Mouse (Mus musculus) kidney, adult 18-20 months (tissue): ENCODE data around the gene Gucy2c.

Source experiments
- DNase-seq: peaks from one replicate; pipeline ENCODE4 v3.0.0; 2021

Gucy2c gene

DNA sequence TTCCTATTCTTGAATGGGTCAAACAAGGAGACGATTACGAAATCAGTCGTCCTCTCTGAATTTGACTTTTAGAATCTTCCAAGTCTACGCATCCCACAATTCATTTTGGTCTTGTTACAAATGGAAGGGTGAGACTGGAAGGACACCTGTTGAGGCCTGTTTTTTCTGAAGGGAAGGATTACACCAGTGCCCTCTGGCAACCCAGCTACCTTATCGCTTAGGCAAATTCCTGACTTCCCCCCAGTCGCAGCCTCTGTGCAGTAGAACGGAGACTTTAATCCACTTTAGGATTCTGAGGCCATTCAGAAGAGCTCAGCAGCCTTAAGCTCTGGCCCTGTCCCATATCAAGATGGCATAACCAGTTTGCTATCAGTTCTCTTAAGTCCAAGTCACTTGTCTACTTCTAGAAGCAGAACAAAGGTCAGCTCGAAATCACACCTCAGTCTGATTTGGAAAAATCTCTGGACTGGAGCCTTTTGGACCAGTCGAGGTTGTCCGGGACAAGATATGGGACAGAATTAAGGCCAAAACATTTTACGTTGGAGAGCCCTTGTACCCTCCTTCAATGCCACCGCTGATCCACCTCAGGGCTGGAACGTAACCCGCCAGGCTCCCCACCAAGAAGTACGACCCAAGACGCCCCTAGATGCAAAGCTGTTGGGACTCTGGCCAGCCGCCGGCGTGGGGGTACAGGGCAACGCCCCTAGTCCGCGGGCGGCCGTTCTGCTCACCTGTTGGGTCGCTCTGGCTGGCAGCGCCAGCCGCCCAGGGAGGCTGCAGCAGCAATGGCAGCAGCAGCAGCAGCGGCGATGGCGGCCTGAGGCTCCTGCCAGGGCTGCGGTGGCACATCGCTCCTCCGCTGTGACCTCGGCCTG, 120.5 kb downstream of the Gucy2c start:
- DNase-seq, result no peak

DNA sequence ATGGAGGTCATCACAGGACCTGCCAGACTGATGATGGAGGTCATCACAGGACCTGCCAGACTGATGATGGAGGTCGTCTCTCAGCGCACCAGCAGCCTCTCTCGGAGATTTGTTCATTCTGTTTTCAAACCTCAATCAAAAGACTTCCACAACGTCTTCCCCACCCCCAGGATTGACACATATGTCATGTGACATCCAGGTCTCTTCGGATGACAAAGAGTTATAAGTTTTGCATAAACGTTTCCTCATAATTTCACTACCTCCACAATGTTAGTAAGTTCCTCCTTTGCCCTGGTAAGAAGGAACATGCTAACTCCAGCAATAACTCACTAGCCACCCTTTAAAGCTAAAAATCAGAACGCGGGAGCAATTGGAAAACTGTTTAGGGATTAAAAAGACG, 122.3 kb downstream of the Gucy2c start:
- DNase-seq, result no peak

DNA sequence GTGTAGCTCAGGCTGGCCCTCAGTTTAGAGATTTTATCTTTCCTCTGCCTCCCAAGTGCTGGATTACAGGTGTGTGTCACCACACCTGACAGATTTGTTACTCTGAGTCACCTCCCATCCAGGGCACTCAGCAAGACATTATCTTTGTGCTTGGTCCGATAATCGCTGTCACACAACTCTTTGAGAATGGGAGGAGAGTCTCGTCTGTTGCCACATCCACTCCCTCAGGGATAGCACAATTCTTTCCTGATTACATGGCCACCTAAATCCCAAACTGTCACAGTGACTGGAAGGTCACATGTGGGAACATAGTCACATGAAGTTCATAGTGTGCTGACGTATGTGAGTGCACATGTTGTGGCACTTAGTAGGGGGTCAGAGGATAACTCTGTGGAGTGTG, 123.3 kb downstream of the Gucy2c start:
- no peak for DNase-seq

DNA sequence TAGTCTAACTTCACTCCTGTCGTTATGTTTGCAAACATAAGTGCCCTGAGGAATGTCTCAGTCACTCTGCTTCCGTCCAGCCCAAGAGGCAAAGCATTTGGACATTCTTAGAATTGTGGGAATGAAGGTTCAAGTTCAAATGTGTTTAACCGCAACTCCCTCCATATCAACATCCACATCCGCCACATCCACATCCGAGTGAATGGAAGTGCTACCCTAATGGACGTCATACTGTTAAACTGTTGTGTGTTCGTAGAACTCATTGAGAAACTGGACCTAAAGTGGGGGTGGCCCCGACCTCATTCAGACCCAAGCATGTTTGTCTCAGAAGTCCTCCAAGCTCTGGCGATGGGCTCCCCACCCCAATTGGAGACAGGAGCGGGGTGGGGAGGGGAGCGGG, 125.8 kb downstream of the Gucy2c start:
- DNase-seq, result no peak

- DNase-seq, result no peak
Observed at GRCm38 (mm10) chr6:136654470-136654869, 127.1 kb downstream of the Gucy2c start.

DNA sequence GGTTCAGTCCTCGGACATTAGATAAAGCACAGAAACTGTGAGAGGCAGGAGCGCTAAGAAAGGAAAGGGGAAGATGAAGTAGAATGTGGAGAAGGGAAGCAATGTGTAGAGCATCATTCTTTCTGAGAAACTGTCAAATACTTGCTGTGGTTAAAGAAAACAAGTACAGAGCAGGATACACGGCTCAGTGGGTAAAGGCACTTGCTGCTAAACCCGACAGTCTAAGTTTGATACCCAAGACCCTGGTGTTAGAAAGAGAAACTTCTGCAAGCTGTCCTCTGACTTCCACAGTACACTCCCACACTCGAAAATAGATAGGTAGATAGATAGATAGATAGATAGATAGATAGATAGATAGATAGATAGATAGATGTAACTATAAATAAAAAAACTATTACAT, 128.2 kb downstream of the Gucy2c start:
- no peak for DNase-seq

GRCm38 (mm10) chr6:136650664-136651063, 130.9 kb downstream of the Gucy2c start:
- no peak for DNase-seq

DNA sequence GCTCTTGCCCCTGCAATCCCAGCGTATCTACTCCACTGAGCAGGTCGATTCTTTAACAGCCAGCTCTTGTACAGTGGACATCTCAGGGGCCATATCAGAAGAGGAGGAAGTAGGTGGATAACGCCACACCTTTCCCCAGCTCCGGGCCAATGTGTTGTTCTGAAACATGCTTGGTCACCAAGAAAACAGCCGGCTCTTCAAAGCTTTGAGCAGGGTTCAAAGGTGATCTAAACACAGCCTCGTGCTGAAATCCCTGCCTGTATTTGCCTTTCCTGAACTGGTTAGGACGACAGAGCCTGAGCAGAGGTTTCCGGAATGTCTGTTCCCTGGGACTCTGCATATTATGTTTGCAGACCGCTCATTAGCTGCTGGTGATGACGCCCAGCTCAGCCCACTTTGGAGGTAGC, 134.1 kb downstream of the Gucy2c start:
- DNase-seq, result no peak
